Mouse (Mus musculus) activated CD4-positive, CD25-positive, alpha-beta regulatory T cell, adult 9 weeks (primary cell): ENCODE measurements around the gene Selenop. TPM values are rescaled to one million over a fixed set of nuclear protein-coding genes. Genes with fewer than 3 reads are reported as not detected.

Experiments used
- polyA plus RNA-seq: library from polyadenylated mRNA; unstranded; fragments of 100-300 nt; shearing (Covaris generic); gene quantifications from one replicate; pipeline ENCODE4 v1.2.1, GENCODE M21; 2017

Selenop gene
- polyA plus RNA-seq = 201 TPM

DNA sequence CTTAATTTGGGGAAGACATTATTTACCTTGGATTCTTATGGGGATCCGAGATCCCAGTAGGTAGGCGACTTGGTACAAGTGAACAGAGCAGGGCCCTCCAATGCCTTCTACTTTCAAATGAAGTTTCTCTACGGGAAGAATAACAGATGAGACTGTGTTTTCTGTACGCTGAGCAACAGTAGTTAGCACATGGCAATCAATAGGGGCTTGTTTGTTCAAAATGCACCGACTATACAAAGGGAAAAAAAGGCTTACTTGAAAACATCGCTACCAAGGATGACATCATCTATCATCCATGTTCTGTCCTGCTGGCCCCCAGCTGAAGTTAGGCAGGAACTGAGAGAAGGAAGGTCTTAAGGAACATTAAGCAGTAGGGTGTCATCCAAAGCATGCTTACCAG is at the start of gene Selenop:
Gene Selenop, plus strand, starts transcription at position 301 of the 400 bp plus-strand sequence.

DNA sequence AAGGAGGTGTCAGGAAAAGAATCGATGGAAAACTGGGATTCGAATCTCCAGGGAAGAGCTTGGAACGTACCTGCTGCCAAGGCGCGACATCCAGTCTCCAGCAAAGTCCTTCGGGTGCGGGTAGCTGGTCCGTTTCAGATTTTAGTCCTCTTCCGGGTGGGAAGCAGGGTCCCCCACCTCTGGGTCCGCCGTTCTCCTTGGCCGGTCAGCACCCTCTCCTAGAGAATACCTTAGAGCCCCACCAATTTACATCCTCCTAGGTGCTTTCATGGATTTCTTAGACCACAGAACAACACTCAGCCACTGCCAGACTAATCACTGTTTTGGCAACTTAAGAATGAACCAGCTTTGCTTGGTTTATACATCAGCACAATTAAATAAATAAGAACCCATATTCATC is 35.1 kb downstream of the Selenop start, which contains the start of gene Ccdc152:
Gene Ccdc152, minus strand, starts transcription at position 101 of the 400 bp plus-strand sequence.

Other genes starting within 250 kb of the Selenop start
- 0.22 TPM for gene Ccdc152, start 35.0 kb downstream of the Selenop start, polyA plus RNA-seq